Mouse (Mus musculus): ENCODE measurements around the gene Pgam5. TPM values are rescaled to one million over a fixed set of nuclear protein-coding genes. Genes with fewer than 3 reads are reported as not detected.

The Pgam5 gene
- polyA plus RNA-seq, 1 experiment from 2014 or later: 47.8 TPM

- no peak overlapping the region for H3K9ac ChIP-seq (ENCODE audit: low read depth, low read length)
- peaks cover 20% of the 10 kb centered on the region; the same call in 1 of the 2 replicates for H3K36me3 ChIP-seq (ENCODE audit: insufficient read depth, low read length)
- no peak overlapping the region; the same call in 1 of the 2 replicates for H3K4me3 ChIP-seq (replicated peaks; ENCODE audit: low read depth, low read length)
- H3K27ac ChIP-seq: no peak overlapping the region
- peak overlapping the region; percentile 59; the same call in 1 of the 2 replicates for H3K4me2 ChIP-seq (ENCODE audit: low read length)
- ATAC-seq (replicated peaks; ENCODE audit: low FRiP score, low read depth) (no peak), DNase-seq (ENCODE audit: low spot score) (no peak)
- no peak for TF ChIP-seq CTCF (IDR thresholded peaks at IDR 0.05; ENCODE audit: low read depth)
- H3K4me1 ChIP-seq (replicated peaks; ENCODE audit: insufficient read depth, low read length): peaks cover 4% of the 10 kb centered on the region; the same call in 1 of the 2 replicates
- H3K27me3 ChIP-seq (ENCODE audit: insufficient read depth, low read length): no peaks in the 10 kb centered on the region
- no peaks in the 10 kb centered on the region for H3K9me3 ChIP-seq (replicated peaks; ENCODE audit: low read length)
- WGBS: 74% methylated on average over 6 of the region's 6 CpGs
These were observed 37.4 kb downstream of the Pgam5 start for GRCm38 (mm10) chr5:110232346-110232745.

DNA sequence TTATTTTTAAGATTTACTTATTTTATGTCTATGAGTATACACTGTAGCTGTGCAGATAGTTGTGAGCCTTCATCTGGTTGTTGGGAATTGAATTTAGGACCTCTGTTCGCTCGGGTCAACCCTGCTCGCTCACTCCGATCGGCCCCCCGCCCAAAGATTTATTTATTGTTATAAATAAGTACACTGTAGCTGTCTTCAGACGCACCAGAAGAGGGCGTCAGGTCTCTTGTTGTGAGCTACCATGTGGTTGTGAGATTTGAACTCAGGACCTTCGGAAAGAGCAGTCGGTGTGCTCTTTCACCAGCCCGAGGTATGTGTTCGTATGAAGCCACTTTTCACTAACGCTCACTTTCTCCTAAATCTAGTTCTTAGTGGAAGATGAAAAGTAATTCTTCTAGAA lies 38.1 kb downstream of the Pgam5 start:
- H3K9ac ChIP-seq (ENCODE audit: low read depth, low read length): peak overlapping the region; percentile 99
- peaks cover 14% of the 10 kb centered on the region; the same call in 1 of the 2 replicates for H3K36me3 ChIP-seq (ENCODE audit: insufficient read depth, low read length)
- H3K4me3 ChIP-seq (replicated peaks; ENCODE audit: low read depth, low read length): peak overlapping the region; percentile 97
- 35% methylated on average over 13 of the region's 13 CpGs for WGBS
- peak overlapping the region; percentile 59 for H3K4me2 ChIP-seq (ENCODE audit: low read length)
- H3K27ac ChIP-seq: peak overlapping the region; percentile 97; the same call in 1 of the 2 replicates
- DNase-seq (ENCODE audit: low spot score) (peak; percentile 14), ATAC-seq (replicated peaks; ENCODE audit: low FRiP score, low read depth) (no peak)
- TF ChIP-seq CTCF (IDR thresholded peaks at IDR 0.05; ENCODE audit: low read depth): no peak
- peaks cover 4% of the 10 kb centered on the region; the same call in 1 of the 2 replicates for H3K4me1 ChIP-seq (replicated peaks; ENCODE audit: insufficient read depth, low read length)
- H3K9me3 ChIP-seq (replicated peaks; ENCODE audit: low read length): no peaks in the 10 kb centered on the region
- H3K27me3 ChIP-seq (ENCODE audit: insufficient read depth, low read length): no peaks in the 10 kb centered on the region

- peak within 1 kb of the TSS; percentile 97 for H3K27ac ChIP-seq
- H3K4me2 ChIP-seq (ENCODE audit: low read length): peak within 1 kb of the TSS; percentile 59
- no peaks in the 10 kb centered on the region for H3K9me3 ChIP-seq (replicated peaks; ENCODE audit: low read length)
- peak within 1 kb of the TSS; percentile 99 for H3K9ac ChIP-seq (ENCODE audit: low read depth, low read length)
- H3K36me3 ChIP-seq (ENCODE audit: insufficient read depth, low read length): peaks cover 8% of the 10 kb centered on the region; the same call in 1 of the 2 replicates
- peak within 1 kb of the TSS; percentile 97 for H3K4me3 ChIP-seq (replicated peaks; ENCODE audit: low read depth, low read length)
- DNase-seq (ENCODE audit: low spot score) (peak; percentile 92), ATAC-seq (replicated peaks; ENCODE audit: low FRiP score, low read depth) (peak; percentile 98)
- H3K27me3 ChIP-seq (ENCODE audit: insufficient read depth, low read length): no peaks in the 10 kb centered on the region
- WGBS: under 1% methylated on average over 81 of the region's 81 CpGs
- peaks cover 4% of the 10 kb centered on the region; the same call in 1 of the 2 replicates for H3K4me1 ChIP-seq (replicated peaks; ENCODE audit: insufficient read depth, low read length)
- no peak for TF ChIP-seq CTCF (IDR thresholded peaks at IDR 0.05; ENCODE audit: low read depth)
These were observed 38.8 kb downstream of the Pgam5 start, which contains the start of gene Ankle2 for GRCm38 (mm10) chr5:110230780-110231461. Ankle2 (plus strand) TSS chr5:110231004.

DNA sequence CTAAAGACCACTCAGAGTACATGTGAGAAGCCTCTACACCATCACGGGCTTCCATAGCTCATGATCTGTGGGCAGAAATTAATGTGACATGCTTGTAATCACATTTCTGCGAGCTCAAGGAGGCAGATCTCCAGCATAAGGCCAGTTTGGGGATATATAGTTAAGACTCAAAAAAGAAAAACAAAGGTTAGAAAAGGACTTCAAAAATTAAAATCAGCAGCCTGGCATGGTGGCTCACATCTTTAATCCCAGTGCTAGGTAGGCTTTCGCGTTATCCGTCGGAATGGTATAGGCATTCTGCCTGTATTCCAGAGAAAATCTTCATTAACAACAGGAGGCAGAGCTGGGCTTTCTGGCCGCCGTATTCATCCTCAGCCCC lies 39.3 kb downstream of the Pgam5 start:
- DNase-seq (ENCODE audit: low spot score): no peak
- no peak for ATAC-seq (replicated peaks; ENCODE audit: low FRiP score, low read depth)
- 7% methylated on average over 8 of the region's 8 CpGs for WGBS

GRCm38 (mm10) chr5:110227336-110227883 lies 42.3 kb downstream of the Pgam5 start:
- Histone ChIP-seq H3K9ac (ENCODE audit: low read depth, low read length) (no peak overlapping the region), H3K4me1 (replicated peaks; ENCODE audit: insufficient read depth, low read length) (peaks cover 4% of the 10 kb centered on the region; the same call in 1 of the 2 replicates), H3K27ac (no peak overlapping the region), H3K4me3 (replicated peaks; ENCODE audit: low read depth, low read length) (no peak overlapping the region), H3K4me2 (ENCODE audit: low read length) (no peak overlapping the region), H3K9me3 (replicated peaks; ENCODE audit: low read length) (no peaks in the 10 kb centered on the region), H3K27me3 (ENCODE audit: insufficient read depth, low read length) (no peaks in the 10 kb centered on the region), H3K36me3 (ENCODE audit: insufficient read depth, low read length) (peaks cover 15% of the 10 kb centered on the region; the same call in 1 of the 2 replicates)
- 19% methylated on average over 1 of the region's 1 CpGs for WGBS
- no peak for DNase-seq (ENCODE audit: low spot score)
- no peak for ATAC-seq (replicated peaks; ENCODE audit: low FRiP score, low read depth)
- no peak for TF ChIP-seq CTCF (IDR thresholded peaks at IDR 0.05; ENCODE audit: low read depth)

More for the DNA sequence above, 39.3 kb downstream of the Pgam5 start:
- H3K9me3 ChIP-seq (replicated peaks; ENCODE audit: low read length): no peaks in the 10 kb centered on the region
- peak overlapping the region; percentile 97 for H3K27ac ChIP-seq
- H3K4me1 ChIP-seq (replicated peaks; ENCODE audit: insufficient read depth, low read length): peaks cover 4% of the 10 kb centered on the region; the same call in 1 of the 2 replicates
- H3K36me3 ChIP-seq (ENCODE audit: insufficient read depth, low read length): peaks cover 11% of the 10 kb centered on the region; the same call in 1 of the 2 replicates
- H3K4me2 ChIP-seq (ENCODE audit: low read length): peak overlapping the region; percentile 59
- peak overlapping the region; percentile 99 for H3K9ac ChIP-seq (ENCODE audit: low read depth, low read length)
- H3K27me3 ChIP-seq (ENCODE audit: insufficient read depth, low read length): no peaks in the 10 kb centered on the region
- H3K4me3 ChIP-seq (replicated peaks; ENCODE audit: low read depth, low read length): peak overlapping the region; percentile 97
- TF ChIP-seq CTCF (IDR thresholded peaks at IDR 0.05; ENCODE audit: low read depth): no peak

DNA sequence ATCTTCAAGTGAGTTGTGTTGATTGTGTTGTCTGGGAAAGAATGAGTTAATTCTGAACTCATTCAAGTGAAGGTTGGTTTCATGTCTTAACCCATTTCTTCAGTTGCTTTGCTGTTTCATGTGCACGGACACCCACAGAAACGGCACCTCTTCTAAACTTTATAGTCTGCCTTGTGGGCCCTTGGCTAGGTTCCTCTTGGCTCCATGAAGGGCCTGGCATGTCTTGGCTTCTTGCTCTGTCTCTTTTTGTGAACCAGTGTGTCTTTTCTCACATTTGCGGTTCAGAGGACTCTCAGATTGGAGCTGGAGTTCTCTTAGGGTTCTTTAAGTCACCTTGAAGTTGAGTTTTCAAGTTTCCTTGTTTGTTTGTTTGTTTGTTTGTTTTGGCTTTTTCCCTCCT lies 44.7 kb downstream of the Pgam5 start:
- ATAC-seq (replicated peaks; ENCODE audit: low FRiP score, low read depth) (no peak), DNase-seq (ENCODE audit: low spot score) (no peak)
- TF ChIP-seq CTCF (IDR thresholded peaks at IDR 0.05; ENCODE audit: low read depth): no peak
- Histone ChIP-seq H3K9me3 (replicated peaks; ENCODE audit: low read length) (no peaks in the 10 kb centered on the region), H3K4me2 (ENCODE audit: low read length) (no peak overlapping the region), H3K27me3 (ENCODE audit: insufficient read depth, low read length) (no peaks in the 10 kb centered on the region), H3K4me1 (replicated peaks; ENCODE audit: insufficient read depth, low read length) (peaks cover 2% of the 10 kb centered on the region; the same call in 1 of the 2 replicates), H3K27ac (no peak overlapping the region), H3K9ac (ENCODE audit: low read depth, low read length) (no peak overlapping the region), H3K36me3 (ENCODE audit: insufficient read depth, low read length) (peaks cover 38% of the 10 kb centered on the region), H3K4me3 (replicated peaks; ENCODE audit: low read depth, low read length) (no peak overlapping the region)
- 84% methylated on average over 3 of the region's 3 CpGs for WGBS

Data from kidney, postnatal 0 days (tissue).